Mouse (Mus musculus) central nervous system, embryonic 11.5 days (tissue): Measurements from ENCODE around the gene Fbxo5. TPM values are rescaled to one million over a fixed set of nuclear protein-coding genes. Genes with fewer than 3 reads are reported as not detected.

Experiments used
- polyA plus RNA-seq: library from polyadenylated mRNA; depleted of rRNA; stranded (reverse); fragments of >200 nt; gene quantifications from 2 replicates; pipeline ENCODE4 v1.2.3, GENCODE M21; 2012; rRNA removed

Fbxo5 gene
- 58.3 and 67.8 TPM in 2 replicates for polyA plus RNA-seq

GRCm38 (mm10) chr10:5805243-5805730 is at the start of gene Fbxo5:
Gene Fbxo5, minus strand, starts transcription at chr10:5805600.

GRCm38 (mm10) chr10:5823740-5824491 is 18.5 kb upstream of the Fbxo5 start, which contains the start of gene Mtrf1l:
Gene Mtrf1l, minus strand, starts transcription at chr10:5823910.

Other genes starting within 250 kb of the Fbxo5 start
- 0.73 and 1.9 TPM in 2 replicates for gene Myct1, start 211.8 kb downstream of the Fbxo5 start, polyA plus RNA-seq
- 0.17 and 0.19 TPM in 2 replicates for gene Vip, start 166.4 kb downstream of the Fbxo5 start, polyA plus RNA-seq
- 8.0 and 11.6 TPM in 2 replicates for gene Mtrf1l, start 18.3 kb upstream of the Fbxo5 start, polyA plus RNA-seq
- gene Rgs17, start 116.8 kb upstream of the Fbxo5 start, polyA plus RNA-seq = 1.5 TPM in 2 replicates